Mouse (Mus musculus) spleen, postnatal 10 days (tissue): ENCODE measurements around the gene Kdm6b.

Experiments
- DNase-seq, 2 experiments: peaks; one replicate each; pipeline ENCODE4 v3.0.0; 2021 to 2022; ENCODE audit warnings: low spot score in 2 of 2

Kdm6b gene

DNA sequence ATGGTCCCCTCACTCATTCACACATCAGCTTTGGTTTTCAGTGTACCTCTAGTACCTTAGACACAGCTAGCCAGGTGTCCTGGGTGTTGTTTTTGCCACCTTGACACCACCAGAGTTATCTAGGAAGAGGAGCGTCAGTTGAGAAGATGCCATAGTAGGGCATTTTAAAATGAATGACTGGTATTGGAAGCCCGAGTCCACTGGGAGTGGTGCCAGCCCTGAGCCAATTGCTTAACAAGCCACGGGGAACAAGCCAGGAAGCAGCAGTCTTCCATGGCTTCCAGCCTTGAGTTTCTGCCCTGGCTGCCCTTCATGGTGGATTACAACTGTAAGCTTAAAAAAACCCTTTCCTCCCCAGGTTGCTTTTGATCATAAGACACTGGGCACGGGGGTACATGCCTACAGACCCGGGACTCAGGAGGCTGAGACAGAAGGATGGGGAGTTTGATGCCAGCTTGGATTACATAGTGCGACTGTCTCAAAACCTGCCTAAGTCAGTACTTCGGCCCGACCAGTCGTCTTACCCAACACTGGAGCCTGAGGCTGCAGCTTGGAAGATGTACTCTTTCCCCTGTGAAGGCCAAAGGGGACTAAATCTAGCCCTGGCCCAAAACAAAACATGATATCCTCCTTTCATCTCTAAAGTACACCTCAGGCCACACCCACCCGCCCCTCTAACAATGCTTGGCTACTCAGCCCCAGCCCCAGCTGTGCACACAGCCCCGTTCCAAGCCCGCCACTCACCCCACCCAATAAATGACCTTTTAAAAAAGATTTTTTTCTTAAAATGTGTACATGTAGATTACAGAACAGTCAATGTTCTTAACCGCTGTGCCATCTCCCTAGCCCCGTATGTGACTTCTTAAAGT is 23.7 kb downstream of the Kdm6b start:
- peak; percentile 11 to 15 for DNase-seq

GRCm38 (mm10) chr11:69388680-69389079 is 24.8 kb downstream of the Kdm6b start:
- DNase-seq, result no peak

GRCm38 (mm10) chr11:69386758-69387157 is 26.7 kb downstream of the Kdm6b start:
- DNase-seq, result no peak

DNA sequence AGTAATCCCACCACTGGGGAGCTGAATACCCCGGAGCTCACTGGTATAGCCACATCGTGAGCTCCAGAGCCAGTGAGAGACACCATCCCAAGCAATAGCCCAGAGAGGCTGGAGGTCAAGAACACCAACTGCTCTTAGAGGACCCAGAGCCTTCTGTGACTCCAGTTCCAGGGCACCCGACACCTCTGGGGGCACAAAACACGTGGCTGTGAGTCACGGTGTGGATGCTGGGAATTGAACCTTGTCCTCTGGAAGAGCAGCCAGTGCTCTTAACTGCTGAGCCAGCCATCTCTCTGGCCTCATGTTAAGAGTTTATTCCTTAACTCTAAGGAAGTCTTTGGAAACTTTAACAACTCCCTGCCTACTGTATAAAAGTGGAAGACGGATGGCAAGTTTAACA is 28.5 kb downstream of the Kdm6b start:
- DNase-seq, result no peak

GRCm38 (mm10) chr11:69382478-69383105 is 30.9 kb downstream of the Kdm6b start:
- DNase-seq, result no peak

DNA sequence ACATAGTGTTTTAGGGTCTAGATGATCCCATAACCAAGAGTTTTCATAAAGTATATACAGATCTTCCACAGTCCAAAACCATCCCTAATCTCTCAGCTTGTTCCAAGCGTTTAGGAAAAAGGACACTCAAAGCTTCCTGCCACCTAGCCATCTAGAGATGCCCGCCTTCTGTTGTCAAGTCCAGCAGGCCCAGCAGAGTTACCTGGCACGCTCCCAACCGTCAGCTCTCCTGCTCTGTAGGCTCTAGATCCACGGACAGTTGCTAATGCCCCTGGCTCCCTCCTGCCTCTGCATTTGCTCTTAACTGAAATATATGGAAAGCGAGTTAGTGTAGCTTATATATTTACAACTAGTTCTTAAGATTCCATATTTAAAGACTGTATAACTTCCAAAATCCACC is 32.1 kb downstream of the Kdm6b start:
- no peak for DNase-seq

DNA sequence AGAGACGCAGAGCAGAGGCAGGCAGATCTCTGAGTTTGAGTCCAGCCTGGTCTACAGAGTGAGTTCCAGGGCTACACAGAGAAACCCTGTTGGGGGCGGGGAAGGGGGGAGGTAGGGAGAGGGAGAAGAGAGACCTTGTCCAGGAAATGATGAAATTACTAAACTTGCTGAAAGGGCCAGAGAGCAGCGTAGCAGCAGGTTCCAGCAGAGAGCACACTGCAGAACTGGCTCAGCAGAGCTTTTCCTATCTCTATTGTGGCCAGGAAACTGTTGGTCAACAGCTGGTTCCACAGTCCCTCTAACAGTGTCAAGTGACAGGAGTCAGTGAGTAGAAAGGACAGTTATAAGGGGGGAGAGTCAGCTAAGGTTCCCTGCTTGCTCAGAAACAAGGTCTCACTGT is 33.9 kb downstream of the Kdm6b start:
- DNase-seq, result no peak

DNA sequence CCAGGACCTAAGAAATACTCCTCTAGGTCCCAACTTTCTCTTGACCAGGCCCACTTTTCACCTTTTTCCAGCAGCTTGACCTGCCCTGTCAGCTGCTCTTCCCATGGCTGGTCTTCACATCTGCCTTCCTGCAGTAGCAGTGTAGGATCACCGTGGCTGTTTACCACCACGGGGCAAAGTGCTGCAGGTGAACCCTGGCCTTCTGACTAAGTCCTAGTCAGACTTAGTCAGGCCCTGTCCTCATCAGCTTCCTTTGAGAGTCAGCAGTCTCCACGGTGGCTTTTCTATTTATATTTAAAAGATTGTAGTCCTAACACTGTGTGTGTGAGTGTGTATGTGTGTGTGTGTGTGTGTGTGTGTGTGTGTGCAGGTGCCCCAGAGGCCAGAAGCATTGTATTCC is 35.7 kb downstream of the Kdm6b start:
- no peak for DNase-seq

- no peak for DNase-seq
Measured at GRCm38 (mm10) chr11:69375646-69376045, 37.8 kb downstream of the Kdm6b start.

DNA sequence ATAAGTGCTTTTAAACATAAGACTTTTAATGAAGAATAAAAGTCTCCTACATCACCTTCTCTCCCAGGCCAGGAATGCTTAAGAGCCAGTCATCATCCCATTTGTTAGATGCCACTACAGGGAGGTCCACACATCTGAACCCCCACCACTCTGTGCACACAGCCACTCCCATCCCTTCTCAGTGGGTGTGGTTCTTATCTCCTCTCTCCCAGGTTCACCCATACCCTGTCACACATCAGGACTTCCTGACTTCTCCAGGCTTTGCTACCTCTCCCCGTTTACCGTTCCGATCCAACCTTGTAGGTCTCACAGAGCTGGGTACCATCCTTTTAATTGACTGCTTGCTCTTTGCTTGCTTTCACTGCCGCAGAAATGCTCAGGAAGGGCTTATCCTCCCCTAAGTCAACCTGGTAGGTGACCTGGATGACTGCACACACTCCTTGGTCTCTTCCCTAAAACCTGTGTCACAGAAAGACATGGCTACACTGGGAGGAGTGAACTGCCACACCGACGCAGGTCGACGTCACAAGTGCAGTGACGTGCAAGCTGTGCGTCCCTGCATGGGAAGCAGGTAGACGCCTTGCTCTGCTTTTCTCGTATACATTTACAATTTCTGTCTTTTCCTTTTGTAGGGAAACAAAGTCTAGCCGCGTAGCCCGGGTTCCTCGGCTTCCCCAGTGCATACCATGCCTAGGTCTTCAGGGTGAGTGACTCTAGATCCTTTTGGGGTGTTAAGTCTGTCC is 40.1 kb downstream of the Kdm6b start:
- peak; percentile 49 to 56 for DNase-seq

- DNase-seq, result peak in 1 of 2 experiments; percentile 68
Measured at GRCm38 (mm10) chr11:69372780-69373170, 40.7 kb downstream of the Kdm6b start.

- DNase-seq, result peak; percentile 44 to 58
Measured at GRCm38 (mm10) chr11:69372056-69372779, 41.3 kb downstream of the Kdm6b start.

GRCm38 (mm10) chr11:69371601-69372000 is 41.9 kb downstream of the Kdm6b start:
- peak in 1 of 2 experiments; percentile 17 for DNase-seq

DNA sequence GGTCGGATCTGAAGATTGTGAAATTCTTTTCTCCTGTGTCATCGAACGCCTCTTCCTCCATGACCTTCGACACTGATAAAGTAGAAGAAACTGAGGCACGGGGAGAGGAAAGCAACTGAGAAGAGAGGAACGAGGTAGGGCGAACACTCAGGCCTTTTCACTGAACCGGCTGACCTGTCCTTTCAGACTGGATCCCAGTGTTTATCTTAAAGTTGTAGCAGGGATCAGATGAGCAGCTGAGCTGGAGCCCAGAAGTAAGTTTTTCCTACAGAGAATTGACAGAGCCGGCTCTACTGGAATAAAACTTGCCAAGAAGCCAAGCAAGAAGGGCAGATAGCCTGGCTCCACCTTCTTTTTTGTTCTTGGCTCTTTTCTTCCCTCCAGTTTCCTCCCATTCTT is 42.7 kb downstream of the Kdm6b start:
- no peak for DNase-seq

- no peak for DNase-seq
Measured at GRCm38 (mm10) chr11:69369990-69370816, 43.3 kb downstream of the Kdm6b start.

GRCm38 (mm10) chr11:69369215-69369989 is 44.1 kb downstream of the Kdm6b start, which contains the start of gene Chd3:
Gene Chd3 (minus strand): TSS chr11:69369406.
- DNase-seq, result peak in 1 of 2 experiments; percentile 71

- peak in 1 of 2 experiments; percentile 70 for DNase-seq
Measured at GRCm38 (mm10) chr11:69368356-69369214, 44.9 kb downstream of the Kdm6b start.

DNA sequence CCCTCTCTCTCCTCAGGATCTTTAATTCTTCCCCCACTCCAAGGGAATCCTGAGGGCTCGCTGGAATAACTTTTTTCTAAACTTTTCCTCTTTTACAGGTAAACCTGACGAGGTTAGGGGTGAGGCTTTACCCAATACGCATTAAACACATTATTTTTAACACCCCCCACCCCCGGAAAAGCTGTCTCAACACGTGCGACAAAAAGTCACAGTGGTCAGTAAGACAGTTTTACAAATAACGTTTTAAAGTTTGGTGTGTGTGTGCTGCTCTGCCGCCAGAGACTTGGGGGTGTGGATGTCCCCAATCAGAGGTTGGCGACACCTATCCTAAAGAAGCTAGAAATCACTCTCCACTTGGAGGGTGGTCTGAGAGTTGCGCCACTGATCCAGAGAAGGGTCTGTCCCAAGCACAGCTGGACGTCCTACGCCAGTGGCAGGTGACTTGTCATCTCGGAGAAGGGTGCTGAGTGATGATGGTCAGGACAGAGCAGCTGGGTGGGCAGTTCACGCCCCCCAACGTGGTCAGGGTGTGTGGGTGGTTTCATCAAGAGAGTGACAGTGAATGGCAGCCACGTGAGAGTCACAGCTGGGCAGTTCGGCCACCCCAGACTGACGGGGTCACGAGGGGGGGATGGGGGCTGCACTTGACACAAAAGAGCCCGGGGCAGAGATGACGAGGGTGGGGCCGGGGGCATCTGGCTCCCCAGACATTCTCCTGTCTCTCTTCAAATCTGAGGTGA is 45.7 kb downstream of the Kdm6b start:
- DNase-seq, result peak in 1 of 2 experiments; percentile 45
